Mouse (Mus musculus) hindbrain, embryonic 16.5 days (tissue): ENCODE measurements at regions not wholly inside any gene's neighbourhood (a gene's known extent, or its start where the extent isn't known, plus 50 kb on each side); places are given as distances from the start of the nearest gene placed in this dataset.
A peak's percentile ranks its signal among the peaks of the same experiment; 100 is the strongest.

Source experiments
- ATAC-seq: fragments of 200-750 bp; cut with Nextera tagmentation; 2 replicates; pipeline ENCODE4 v1.8.0; 2017; ENCODE audit warnings: moderate TSS enrichment, moderate library complexity
- H3K27ac ChIP-seq: fragments of 300-500 bp; sonication (generic); 2 replicates; pipeline ENCODE4 v1.5.1; 2014; ENCODE audit warnings: low read depth, mild to moderate bottlenecking, control low read depth, low read length, moderate library complexity
- H3K27me3 ChIP-seq: fragments of 300-500 bp; sonication (generic); replicated peaks from 2 replicates; pipeline ENCODE4 v1.6.1; 2014; ENCODE audit warnings: low read length; ENCODE audit not compliant: control insufficient read depth, insufficient read depth
- H3K36me3 ChIP-seq: fragments of 300-500 bp; sonication (generic); 2 replicates; pipeline ENCODE4 v1.6.1; 2014; ENCODE audit warnings: mild to moderate bottlenecking, low read length, moderate library complexity, mixed read lengths; ENCODE audit not compliant: control insufficient read depth, insufficient read depth
- H3K4me1 ChIP-seq: fragments of 300-500 bp; sonication (generic); 2 replicates; pipeline ENCODE4 v1.6.1; 2014; ENCODE audit warnings: low read depth, low read length; ENCODE audit not compliant: control insufficient read depth, insufficient read depth
- H3K4me2 ChIP-seq: fragments of 300-500 bp; sonication (generic); 2 replicates; pipeline ENCODE4 v1.6.1; 2014; ENCODE audit warnings: mild to moderate bottlenecking, low read length, control low read depth, moderate library complexity
- H3K4me3 ChIP-seq: fragments of 300-500 bp; sonication (generic); 2 replicates; pipeline ENCODE4 v1.5.1; 2014; ENCODE audit warnings: mild to moderate bottlenecking, low read length, control low read depth, moderate library complexity
- H3K9ac ChIP-seq: fragments of 300-500 bp; sonication (generic); 2 replicates; pipeline ENCODE4 v1.6.1; 2014; ENCODE audit warnings: low read depth, mild to moderate bottlenecking, control low read depth, low read length, moderate library complexity
- H3K9me3 ChIP-seq: fragments of 300-500 bp; sonication (generic); 2 replicates; pipeline ENCODE4 v1.6.1; 2014; ENCODE audit warnings: mild to moderate bottlenecking, low read length, moderate library complexity; ENCODE audit not compliant: control insufficient read depth
- WGBS: fragments of 180-500 bp; shearing (Covaris S2); extraction: QIAGEN DNeasy Blood & Tissue Kit; methylation state at CpG from one replicate; pipeline ENCODE4 v1.1.7; 2014; 5-methylcytosine and 5-hydroxymethylcytosine counted together

- no peaks in the 10 kb centered on the region for H3K27me3 ChIP-seq
- peak; percentile 60; the same call in 1 of the 2 replicates for ATAC-seq
- peaks cover 6% of the 10 kb centered on the region for H3K4me1 ChIP-seq
- no peak overlapping the region for H3K27ac ChIP-seq
- 51% methylated on average over 3 of the region's 3 CpGs for WGBS
- no peak overlapping the region for H3K4me2 ChIP-seq
- H3K4me3 ChIP-seq, result no peak overlapping the region
- no peaks in the 10 kb centered on the region for H3K9me3 ChIP-seq
- H3K9ac ChIP-seq, result no peak overlapping the region
- H3K36me3 ChIP-seq, result no peaks in the 10 kb centered on the region
Observed at GRCm38 (mm10) chr13:34468132-34468748, 123.3 kb upstream of the Slc22a23 start.

DNA sequence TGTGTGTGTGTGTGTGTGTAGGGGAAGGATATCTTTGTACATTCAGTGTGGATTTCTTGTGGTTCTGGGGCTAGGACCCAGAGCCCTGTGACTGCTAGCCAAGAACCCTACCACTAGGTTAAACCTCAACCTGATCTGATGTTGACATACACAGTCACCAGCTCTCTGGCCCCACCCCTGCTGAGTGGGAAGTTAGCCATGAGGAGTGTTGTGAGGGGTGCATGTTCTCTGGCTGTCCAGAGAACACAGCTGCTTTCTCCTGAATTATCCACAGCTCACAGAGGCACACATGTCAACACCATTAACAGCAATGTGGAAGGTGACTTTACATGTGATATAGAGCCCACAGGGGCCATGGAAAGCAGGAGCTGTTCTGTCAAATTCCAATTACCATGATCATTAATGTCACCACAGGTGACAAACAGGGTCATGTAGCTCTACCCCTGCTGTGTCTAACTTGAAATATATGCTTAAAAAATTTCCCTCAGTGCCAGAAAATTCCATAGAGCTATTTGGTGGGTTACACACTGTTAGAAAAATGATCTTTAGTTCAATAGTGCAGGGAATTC, 121.0 kb upstream of the Slc22a23 start:
- no peak overlapping the region for H3K9ac ChIP-seq
- no peak overlapping the region for H3K4me2 ChIP-seq
- no peak overlapping the region for H3K27ac ChIP-seq
- peaks cover 6% of the 10 kb centered on the region for H3K4me1 ChIP-seq
- H3K27me3 ChIP-seq, result no peaks in the 10 kb centered on the region
- no peaks in the 10 kb centered on the region for H3K9me3 ChIP-seq
- no peaks in the 10 kb centered on the region for H3K36me3 ChIP-seq
- no peak overlapping the region for H3K4me3 ChIP-seq
- no peak for ATAC-seq

DNA sequence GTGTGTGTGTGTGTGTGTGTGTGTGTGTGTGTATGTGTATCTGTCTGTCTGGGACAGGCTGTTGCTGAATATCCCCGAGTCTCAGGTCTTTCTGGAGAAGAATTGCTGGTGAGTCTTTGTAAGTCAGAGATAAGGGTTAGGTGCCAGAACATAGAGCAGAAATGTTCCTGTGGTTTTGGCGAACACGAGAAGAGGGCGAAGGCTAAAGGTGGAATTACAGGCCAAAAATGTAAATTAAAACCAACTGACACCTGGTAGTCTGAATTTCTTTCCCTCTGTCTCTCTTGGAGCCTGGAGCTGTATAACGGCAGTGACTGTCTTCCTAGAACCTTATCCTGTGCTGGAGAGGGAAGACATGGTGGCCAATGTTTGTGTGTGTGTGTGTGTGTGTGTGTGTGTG, 120.5 kb upstream of the Slc22a23 start:
- Histone ChIP-seq H3K4me3 (no peak overlapping the region), H3K27me3 (no peaks in the 10 kb centered on the region), H3K9ac (no peak overlapping the region), H3K4me2 (no peak overlapping the region), H3K27ac (no peak overlapping the region), H3K9me3 (no peaks in the 10 kb centered on the region), H3K4me1 (peaks cover 6% of the 10 kb centered on the region), H3K36me3 (no peaks in the 10 kb centered on the region)
- 86% methylated on average over 5 of the region's 5 CpGs for WGBS
- ATAC-seq, result no peak

DNA sequence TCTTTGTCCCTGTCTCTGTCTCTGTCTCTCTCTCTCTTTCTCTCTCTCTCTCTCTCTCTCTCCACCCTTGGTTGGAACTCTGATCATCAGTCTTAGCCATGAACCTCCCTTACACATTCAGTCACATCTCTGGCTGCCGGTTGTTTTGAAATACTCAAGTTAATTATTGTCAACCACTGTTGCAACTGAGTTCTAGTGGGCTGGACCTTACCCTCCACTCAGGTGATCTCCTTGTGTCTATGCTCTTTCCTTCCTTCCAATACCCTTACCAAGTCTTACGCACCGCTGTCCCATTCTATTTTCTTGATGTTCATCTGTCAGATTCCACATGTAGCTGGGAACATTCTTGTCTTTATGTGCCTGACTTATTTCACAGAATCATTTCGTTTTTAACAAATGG, 119.2 kb upstream of the Slc22a23 start:
- no peaks in the 10 kb centered on the region for H3K9me3 ChIP-seq
- H3K4me2 ChIP-seq, result no peak overlapping the region
- H3K27me3 ChIP-seq, result no peaks in the 10 kb centered on the region
- H3K9ac ChIP-seq, result no peak overlapping the region
- peaks cover 3% of the 10 kb centered on the region; the same call in 1 of the 2 replicates for H3K4me1 ChIP-seq
- 92% methylated on average over 4 of the region's 4 CpGs for WGBS
- no peak overlapping the region for H3K27ac ChIP-seq
- ATAC-seq, result no peak
- H3K36me3 ChIP-seq, result no peaks in the 10 kb centered on the region
- no peak overlapping the region for H3K4me3 ChIP-seq

- Histone ChIP-seq H3K4me3 (no peak overlapping the region), H3K9ac (no peak overlapping the region), H3K36me3 (no peaks in the 10 kb centered on the region), H3K27me3 (no peaks in the 10 kb centered on the region), H3K4me2 (no peak overlapping the region), H3K27ac (no peak overlapping the region), H3K9me3 (no peaks in the 10 kb centered on the region), H3K4me1 (no peaks in the 10 kb centered on the region; the same call in 1 of the 2 replicates)
- ATAC-seq, result peak; percentile 72
- 21% methylated on average over 2 of the region's 2 CpGs for WGBS
Observed at GRCm38 (mm10) chr13:34462808-34463511, 118.0 kb upstream of the Slc22a23 start.

DNA sequence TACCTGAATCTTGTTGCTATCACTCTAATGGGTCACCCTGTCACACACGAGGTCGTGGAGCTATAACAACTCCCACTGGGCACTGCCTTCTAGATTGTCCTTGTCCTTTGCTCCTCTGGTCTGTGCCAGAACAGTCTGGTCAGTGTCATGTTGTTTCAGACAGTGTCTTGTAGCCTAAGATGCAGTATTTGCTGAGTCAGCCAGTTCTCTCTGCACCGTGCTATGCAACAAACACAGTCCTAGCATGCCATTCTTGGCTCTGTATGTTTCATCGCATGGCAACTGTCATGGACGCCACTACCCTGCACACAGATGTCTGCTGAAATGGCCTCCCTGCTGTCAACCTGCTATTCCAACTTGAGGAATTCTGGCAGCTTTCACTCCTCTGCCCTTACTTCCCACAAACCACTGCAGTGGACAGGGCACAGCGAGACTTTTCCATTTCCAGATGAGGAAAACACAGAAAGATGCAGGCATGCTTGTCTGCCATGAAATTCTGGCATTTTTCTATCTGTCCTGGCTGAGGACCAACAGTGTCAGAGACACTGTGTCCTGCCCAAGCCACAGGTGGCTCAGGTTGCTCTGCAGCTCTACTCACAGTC, 117.3 kb upstream of the Slc22a23 start:
- ATAC-seq, result peak; percentile 73
- no peak overlapping the region for H3K27ac ChIP-seq

GRCm38 (mm10) chr13:34460969-34461368, 116.0 kb upstream of the Slc22a23 start:
- no peak overlapping the region for H3K4me3 ChIP-seq
- WGBS, result 59% methylated on average over 4 of the region's 4 CpGs

More for the DNA sequence above, 117.3 kb upstream of the Slc22a23 start:
- 63% methylated on average over 6 of the region's 6 CpGs for WGBS
- no peaks in the 10 kb centered on the region for H3K9me3 ChIP-seq
- H3K36me3 ChIP-seq, result no peaks in the 10 kb centered on the region
- no peak overlapping the region for H3K4me2 ChIP-seq
- no peak overlapping the region for H3K9ac ChIP-seq
- no peak overlapping the region for H3K4me3 ChIP-seq
- H3K27me3 ChIP-seq, result no peaks in the 10 kb centered on the region
- no peaks in the 10 kb centered on the region; the same call in 1 of the 2 replicates for H3K4me1 ChIP-seq

DNA sequence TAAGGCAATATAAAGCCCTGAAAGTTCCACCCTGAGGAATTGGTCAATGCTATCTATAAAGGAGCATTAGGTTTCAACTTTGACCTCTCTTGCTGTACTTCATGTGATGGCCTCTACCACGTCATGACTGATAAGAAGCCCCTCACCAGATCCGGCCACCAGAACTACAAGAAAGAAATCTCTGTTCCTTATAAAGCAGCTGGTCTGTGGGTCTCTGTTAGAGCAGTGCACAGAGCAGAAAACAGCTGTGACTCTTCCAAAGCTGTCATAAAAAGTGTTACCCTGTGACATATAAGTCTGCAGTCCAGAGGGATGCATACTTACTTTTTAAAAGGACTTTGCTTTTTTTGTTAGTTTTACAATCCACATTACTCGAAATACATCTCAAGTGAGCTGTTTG, 111.1 kb upstream of the Slc22a23 start:
- WGBS, result 84% methylated on average over 3 of the region's 3 CpGs
- Histone ChIP-seq H3K27ac (no peak overlapping the region), H3K27me3 (no peaks in the 10 kb centered on the region), H3K4me3 (no peak overlapping the region), H3K9me3 (no peaks in the 10 kb centered on the region), H3K36me3 (no peaks in the 10 kb centered on the region), H3K4me2 (no peak overlapping the region), H3K4me1 (no peaks in the 10 kb centered on the region), H3K9ac (no peak overlapping the region)
- no peak for ATAC-seq

More at GRCm38 (mm10) chr13:34460969-34461368, 116.0 kb upstream of the Slc22a23 start:
- Histone ChIP-seq H3K4me2 (no peak overlapping the region), H3K9ac (no peak overlapping the region), H3K27ac (no peak overlapping the region), H3K27me3 (no peaks in the 10 kb centered on the region), H3K9me3 (no peaks in the 10 kb centered on the region), H3K36me3 (no peaks in the 10 kb centered on the region), H3K4me1 (no peaks in the 10 kb centered on the region; the same call in 1 of the 2 replicates)
- ATAC-seq, result no peak

GRCm38 (mm10) chr13:34446806-34447205, 101.8 kb upstream of the Slc22a23 start:
- no peak for ATAC-seq
- no peaks in the 10 kb centered on the region for H3K36me3 ChIP-seq

More at GRCm38 (mm10) chr13:34446806-34447205, 101.8 kb upstream of the Slc22a23 start:
- no peaks in the 10 kb centered on the region for H3K9me3 ChIP-seq
- no peak overlapping the region for H3K4me2 ChIP-seq
- no peaks in the 10 kb centered on the region for H3K27me3 ChIP-seq
- H3K4me3 ChIP-seq, result no peak overlapping the region
- no peak overlapping the region for H3K27ac ChIP-seq
- no peak overlapping the region for H3K9ac ChIP-seq
- no peaks in the 10 kb centered on the region for H3K4me1 ChIP-seq
